In genomic region chr11:70982557-70983228, GRCm38 (mm10) we compare ENCODE assay signal across 8 mouse cellular contexts. TPM values are rescaled to one million over a fixed set of nuclear protein-coding genes. Genes with fewer than 3 reads are reported as not detected.
A peak's percentile ranks its signal among the peaks of the same experiment; 100 is the strongest.
DNase-seq lines count a peak whose midpoint lies in the region; ATAC-seq lines count a peak whose summit lies in the region.

C1qbp (minus strand) TSS chr11:70983026.

- H3K36me3 ChIP-seq in embryonic facial prominence, embryonic 11.5 days (replicated peaks; ENCODE audit: control insufficient read depth, insufficient read depth, low read depth, low read length), result peaks cover 13% of the 10 kb centered on the region
- peaks cover 32% of the 10 kb centered on the region for H3K36me3 ChIP-seq in midbrain, embryonic 11.5 days (ENCODE audit: control insufficient read depth, insufficient read depth, low read length)

- peak; percentile 98 for DNase-seq in adrenal gland, postnatal 25 days
- DNase-seq in embryonic facial prominence, embryonic 11.5 days (ENCODE audit: low spot score), result peak; percentile 92
- peak; percentile 89 for DNase-seq in kidney, adult 11 months
- DNase-seq in left cerebral cortex, postnatal 4 days, result peak; percentile 96
- DNase-seq in midbrain, embryonic 11.5 days (ENCODE audit: low spot score, missing footprints), result peak; percentile 100
- peak; percentile 98 for DNase-seq in right cerebral cortex, postnatal 4 days
- DNase-seq in yolk sac, embryonic 10.5 days (ENCODE audit: low spot score), result peak; percentile 91

- under 1% methylated on average over 39 of the region's 64 CpGs for WGBS in embryonic facial prominence, embryonic 11.5 days
- under 1% methylated on average over 62 of the region's 64 CpGs for WGBS in midbrain, embryonic 11.5 days

- peak within 1 kb of the TSS; percentile 96 for H3K4me3 ChIP-seq in embryonic facial prominence, embryonic 11.5 days (ENCODE audit: low read depth, low read length)
- H3K4me3 ChIP-seq in midbrain, embryonic 11.5 days (ENCODE audit: low read depth, low read length), result peak within 1 kb of the TSS; percentile 99

- H3K27me3 ChIP-seq in embryonic facial prominence, embryonic 11.5 days (ENCODE audit: control insufficient read depth, insufficient read depth, low read length), result no peaks in the 10 kb centered on the region
- no peaks in the 10 kb centered on the region for H3K27me3 ChIP-seq in midbrain, embryonic 11.5 days (ENCODE audit: control insufficient read depth, insufficient read depth, low read length)

- H3K9me3 ChIP-seq in embryonic facial prominence, embryonic 11.5 days (replicated peaks; ENCODE audit: control insufficient read depth, low read length), result no peaks in the 10 kb centered on the region
- no peaks in the 10 kb centered on the region for H3K9me3 ChIP-seq in midbrain, embryonic 11.5 days (ENCODE audit: control insufficient read depth, low read length)

- peak; percentile 94 for ATAC-seq in embryonic facial prominence, embryonic 11.5 days (replicated peaks; ENCODE audit: insufficient number of reproducible peaks, low FRiP score, low TSS enrichment, low read depth)
- ATAC-seq in granulocyte monocyte progenitor cell, adult 5-6 weeks (replicated peaks; ENCODE audit: poor library complexity, severe bottlenecking), result peak; percentile 97
- peak; percentile 97 for ATAC-seq in midbrain, embryonic 11.5 days (ENCODE audit: low FRiP score)

- peaks cover 2% of the 10 kb centered on the region; the same call in 1 of the 2 replicates for H3K4me1 ChIP-seq in embryonic facial prominence, embryonic 11.5 days (ENCODE audit: control insufficient read depth, insufficient read depth, low read length)
- peaks cover 8% of the 10 kb centered on the region for H3K4me1 ChIP-seq in midbrain, embryonic 11.5 days (ENCODE audit: control insufficient read depth, insufficient read depth, low read length)

- 0 out of 2 replicates have a peak within 1 kb of the TSS, but pooled peaks have one; percentile 59 for H3K27ac ChIP-seq in embryonic facial prominence, embryonic 11.5 days (replicated peaks; ENCODE audit: low read depth, low read length)
- no peak within 1 kb of the TSS for H3K27ac ChIP-seq in midbrain, embryonic 11.5 days (ENCODE audit: low read depth, low read length)

- intact Hi-C loops in left cerebral cortex, postnatal 4 days (cut with DNase I), result no loop called here

- peak within 1 kb of the TSS; percentile 92 for H3K9ac ChIP-seq in embryonic facial prominence, embryonic 11.5 days (replicated peaks; ENCODE audit: low read length)
- H3K9ac ChIP-seq in midbrain, embryonic 11.5 days (ENCODE audit: low read length), result peak within 1 kb of the TSS; percentile 90

- H3K4me2 ChIP-seq in embryonic facial prominence, embryonic 11.5 days (ENCODE audit: low read depth, low read length), result peak within 1 kb of the TSS; percentile 73
- H3K4me2 ChIP-seq in midbrain, embryonic 11.5 days, result peak within 1 kb of the TSS; percentile 67

RNA-seq across cellular contexts. Expression of gene C1qbp, which starts in this region (rescaled TPM):
- 190 and 227 TPM in 2 replicates for total RNA-seq in adrenal gland, postnatal 25 days (2021)
- polyA plus RNA-seq in embryonic facial prominence, embryonic 11.5 days (2014; fragmentation: Nextera tagmentation; extraction: Ambion mirVana), result 274 TPM in 2 replicates
- total RNA-seq in granulocyte monocyte progenitor cell, adult 5-6 weeks (2014; fragmentation: Nextera tagmentation), result 425 and 440 TPM in 2 replicates
- total RNA-seq in granulocyte monocyte progenitor cell, adult 5-6 weeks (2017), result 107 and 155 TPM in 2 replicates
- 100 to 1,000 TPM; 122 to 139 TPM for total RNA-seq in left cerebral cortex, postnatal 4 days (2021)
- 246 and 255 TPM in 2 replicates for polyA plus RNA-seq in midbrain, embryonic 11.5 days (2014; fragmentation: Nextera tagmentation; extraction: Ambion mirVana)
